Mouse (Mus musculus) embryo, embryonic 11.5 days (tissue): Measurements from ENCODE around the gene Ndufb8.

Source experiments
- DNase-seq: peaks from one replicate; pipeline ENCODE4 v3.0.0-alpha.2; 2012; ENCODE audit warnings: low read depth, low spot score

Gene Ndufb8

DNA sequence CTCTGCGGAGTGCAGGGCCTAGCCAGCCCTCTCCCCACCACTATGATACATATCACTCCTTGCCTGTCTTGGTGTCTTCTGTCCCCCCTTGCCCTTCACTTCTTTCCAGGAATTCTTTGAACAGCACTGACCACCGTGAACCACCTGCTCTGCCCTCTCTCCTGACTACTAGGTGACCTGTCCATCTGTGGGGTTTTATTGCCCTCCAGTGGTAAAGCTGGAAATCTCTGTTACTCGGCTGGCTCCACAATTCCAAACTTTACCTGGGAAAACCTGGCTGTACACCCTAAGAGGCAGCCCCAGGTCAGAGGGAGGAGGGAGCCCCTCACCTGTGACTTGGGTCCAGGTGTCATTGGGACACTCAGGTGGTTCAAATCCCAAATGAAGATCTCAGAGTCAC lies 19.9 kb downstream of the Ndufb8 start:
- no peak for DNase-seq

DNA sequence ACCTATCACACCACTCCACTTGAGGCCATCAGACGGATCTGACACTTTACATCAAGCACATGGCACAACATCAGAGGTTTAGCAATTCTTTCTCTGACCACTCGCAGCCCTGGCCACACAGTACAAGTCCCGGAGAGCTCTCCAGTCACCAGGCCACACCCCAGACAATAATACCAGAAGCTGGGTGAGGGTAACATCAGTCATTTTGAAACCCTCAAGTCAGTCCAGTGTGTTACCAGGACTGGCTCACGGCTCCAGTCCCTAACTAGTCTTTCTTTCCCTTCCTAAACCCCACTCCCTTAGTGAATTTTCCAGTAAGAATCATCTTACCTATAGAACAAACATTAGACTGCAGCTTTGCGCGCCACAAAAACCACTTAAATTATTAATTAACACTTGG lies 25.2 kb downstream of the Ndufb8 start:
- no peak for DNase-seq

DNA sequence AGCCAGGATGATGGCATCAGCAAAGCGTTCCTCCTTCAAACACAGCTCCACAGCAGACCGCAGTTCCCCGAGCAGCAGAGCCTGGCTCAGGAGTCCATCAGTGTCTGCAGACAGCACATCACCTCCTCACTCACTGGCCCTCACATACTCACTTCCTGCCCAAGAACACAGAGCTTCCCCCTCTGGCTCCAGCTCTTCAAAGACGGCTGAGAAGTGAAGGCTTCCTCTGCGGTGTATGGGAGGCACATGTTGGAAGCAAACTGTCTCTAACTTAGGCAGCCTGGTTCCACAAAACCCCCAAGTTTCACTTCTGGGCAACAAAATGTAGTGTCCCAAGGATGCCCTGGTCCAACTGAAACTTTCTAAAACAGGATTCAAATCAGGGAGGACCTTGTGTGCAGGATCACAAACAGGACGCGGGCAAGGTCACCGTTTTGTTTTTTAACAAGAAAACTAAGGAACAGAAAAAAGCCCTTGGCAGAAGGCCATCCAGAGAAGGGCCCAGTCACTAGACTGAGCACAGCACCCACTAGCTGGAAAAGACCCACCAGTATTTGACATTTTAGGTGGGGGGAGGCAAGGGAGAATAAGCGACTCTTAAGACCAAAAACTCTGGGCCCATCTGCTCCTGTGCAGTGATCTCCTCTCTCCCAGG lies 29.6 kb downstream of the Ndufb8 start:
- DNase-seq = no peak

DNA sequence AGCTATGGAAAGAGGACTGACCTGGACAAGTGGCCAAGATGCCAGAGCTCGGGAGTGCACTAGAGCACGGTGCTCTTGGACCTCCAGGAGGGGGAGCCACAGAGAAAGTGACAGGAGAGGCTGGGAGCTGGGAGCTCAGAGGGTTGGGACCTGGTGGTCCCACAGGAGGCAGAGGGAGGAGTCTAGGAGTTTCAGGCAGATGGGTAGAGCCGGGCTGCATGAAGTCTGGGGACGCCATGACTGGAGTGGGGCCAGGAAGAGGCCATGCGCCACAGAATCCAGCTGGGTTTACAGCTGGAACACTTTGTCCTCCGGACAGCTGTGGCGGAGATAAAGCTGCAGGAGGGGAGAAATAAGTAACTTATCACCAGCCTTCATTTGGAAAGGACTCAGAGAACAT lies 36.1 kb downstream of the Ndufb8 start:
- no peak for DNase-seq

DNA sequence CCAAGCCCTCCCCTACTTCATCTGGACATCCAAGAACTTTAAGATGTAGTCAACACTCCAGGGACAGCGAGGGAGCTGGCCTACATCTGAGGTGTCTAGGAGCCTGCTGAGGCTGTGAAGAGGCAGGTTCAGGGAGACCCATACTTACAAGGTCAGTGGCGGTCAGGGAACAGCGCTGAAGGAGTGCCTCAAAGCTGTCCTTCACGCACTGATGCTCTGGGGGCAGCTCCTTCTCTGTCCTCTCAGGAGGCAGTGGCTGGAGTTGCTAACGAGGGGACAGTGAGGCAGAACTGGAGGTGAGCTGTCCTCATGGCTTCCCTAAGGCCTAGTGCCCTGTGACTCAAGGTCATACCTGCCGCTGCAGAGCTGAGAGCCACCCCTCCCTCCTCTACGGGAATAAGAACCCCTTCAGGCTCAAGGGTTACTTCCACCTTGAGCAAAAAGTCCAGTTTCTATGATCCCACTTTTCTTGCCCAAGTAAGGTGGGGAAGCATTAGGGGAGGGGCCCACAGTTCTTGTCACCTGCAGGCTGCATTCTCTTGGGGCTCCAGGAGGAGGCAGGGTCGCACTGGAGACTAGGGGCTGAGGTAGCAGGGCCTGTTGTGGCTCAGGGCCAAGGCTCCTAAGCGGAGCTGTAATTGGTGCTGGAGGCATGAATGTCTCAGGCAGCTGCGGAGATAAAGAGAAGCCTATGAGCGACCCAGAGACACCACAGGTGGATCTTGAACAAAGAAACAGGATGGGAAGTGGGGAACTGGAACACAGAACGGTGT lies 37.1 kb downstream of the Ndufb8 start:
- DNase-seq = no peak

DNA sequence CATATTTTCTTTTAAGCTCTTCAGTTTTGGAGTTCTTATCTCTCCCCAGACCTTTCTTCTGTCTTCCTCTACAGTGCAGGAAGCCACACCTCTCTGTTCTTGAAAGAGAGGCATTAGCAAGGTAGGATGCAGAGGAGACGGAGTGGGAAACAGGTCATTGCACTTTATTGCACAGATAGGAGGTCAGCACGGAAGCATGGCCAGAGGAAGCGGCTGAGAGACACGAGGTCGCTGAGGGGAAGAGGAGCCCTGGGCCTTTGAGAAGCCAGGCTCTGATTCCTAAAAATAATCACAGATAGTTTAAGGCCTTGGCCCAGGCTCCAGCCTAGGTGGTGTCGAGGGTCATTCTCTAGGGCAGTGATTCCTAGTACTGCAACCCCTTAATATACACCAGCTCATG lies 39.5 kb downstream of the Ndufb8 start:
- DNase-seq = no peak

DNA sequence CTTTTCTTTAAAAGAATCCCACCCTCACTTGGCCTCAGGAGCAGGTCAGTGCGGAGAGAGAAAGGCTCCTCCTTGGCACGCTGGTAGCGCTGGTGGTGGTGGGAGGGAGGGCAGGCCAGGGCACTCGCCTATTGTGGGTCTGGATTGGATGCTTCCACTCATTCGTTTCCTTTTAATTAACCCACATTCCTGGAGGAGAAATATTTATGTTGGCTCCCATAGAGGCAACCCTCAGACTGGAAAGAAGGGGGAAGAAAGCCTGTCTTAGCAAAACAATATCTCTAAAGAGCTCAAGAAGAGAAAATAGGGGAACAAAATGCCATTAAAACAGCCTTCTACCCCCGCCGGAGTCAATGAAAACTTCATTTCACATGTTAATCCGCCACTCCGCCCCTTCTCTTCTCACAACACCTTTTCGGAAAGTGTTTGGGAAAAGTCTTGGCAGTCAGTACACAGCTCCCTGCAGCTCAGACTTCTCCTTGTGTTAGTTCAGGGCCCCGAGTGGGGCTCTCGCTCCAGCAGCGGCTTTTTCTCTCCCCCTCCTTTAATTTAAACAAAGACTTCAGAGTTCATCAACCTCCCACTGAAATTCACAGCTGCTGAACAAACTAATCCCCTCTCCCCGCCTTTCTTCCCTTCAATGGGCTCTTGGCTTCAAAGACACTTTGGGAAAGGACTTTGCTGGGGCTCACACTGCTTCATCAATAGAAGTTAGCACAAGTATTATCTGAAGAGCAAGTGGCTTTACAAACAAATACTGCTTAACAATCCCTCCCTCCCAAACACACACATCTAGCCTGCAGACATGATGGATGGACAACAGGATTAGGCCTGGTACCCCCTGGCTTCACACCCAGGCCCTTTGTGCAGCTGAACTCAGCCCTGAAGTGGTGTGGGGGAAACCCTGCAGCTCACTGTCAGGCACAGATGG lies 40.5 kb downstream of the Ndufb8 start:
- no peak for DNase-seq

DNA sequence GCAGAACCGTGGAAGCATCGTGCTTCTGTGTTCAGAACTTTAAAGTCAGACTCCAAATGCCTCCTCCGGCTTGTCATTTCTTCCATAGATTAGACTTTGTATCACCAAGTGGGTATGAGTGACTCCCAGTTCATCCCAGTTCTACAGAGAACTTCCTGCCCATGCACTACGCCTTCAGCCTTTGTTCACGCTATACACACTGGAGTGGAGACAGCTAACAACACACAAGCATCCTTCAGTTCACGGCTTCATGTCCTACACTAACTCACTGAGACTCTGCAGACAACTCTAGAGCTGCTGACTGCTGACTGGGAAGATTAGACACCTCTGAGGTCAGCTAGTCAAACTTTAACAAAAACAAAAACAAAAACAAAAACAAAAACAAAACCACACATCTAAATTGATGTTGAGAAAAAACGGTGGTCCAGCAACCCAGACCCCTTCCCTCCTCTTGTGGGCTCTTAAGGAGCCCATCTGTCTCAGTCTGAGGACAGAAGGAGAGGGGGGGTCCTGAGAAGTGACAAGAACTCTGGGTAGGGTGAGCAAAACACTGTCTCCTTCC lies 41.2 kb downstream of the Ndufb8 start:
- DNase-seq = no peak

DNA sequence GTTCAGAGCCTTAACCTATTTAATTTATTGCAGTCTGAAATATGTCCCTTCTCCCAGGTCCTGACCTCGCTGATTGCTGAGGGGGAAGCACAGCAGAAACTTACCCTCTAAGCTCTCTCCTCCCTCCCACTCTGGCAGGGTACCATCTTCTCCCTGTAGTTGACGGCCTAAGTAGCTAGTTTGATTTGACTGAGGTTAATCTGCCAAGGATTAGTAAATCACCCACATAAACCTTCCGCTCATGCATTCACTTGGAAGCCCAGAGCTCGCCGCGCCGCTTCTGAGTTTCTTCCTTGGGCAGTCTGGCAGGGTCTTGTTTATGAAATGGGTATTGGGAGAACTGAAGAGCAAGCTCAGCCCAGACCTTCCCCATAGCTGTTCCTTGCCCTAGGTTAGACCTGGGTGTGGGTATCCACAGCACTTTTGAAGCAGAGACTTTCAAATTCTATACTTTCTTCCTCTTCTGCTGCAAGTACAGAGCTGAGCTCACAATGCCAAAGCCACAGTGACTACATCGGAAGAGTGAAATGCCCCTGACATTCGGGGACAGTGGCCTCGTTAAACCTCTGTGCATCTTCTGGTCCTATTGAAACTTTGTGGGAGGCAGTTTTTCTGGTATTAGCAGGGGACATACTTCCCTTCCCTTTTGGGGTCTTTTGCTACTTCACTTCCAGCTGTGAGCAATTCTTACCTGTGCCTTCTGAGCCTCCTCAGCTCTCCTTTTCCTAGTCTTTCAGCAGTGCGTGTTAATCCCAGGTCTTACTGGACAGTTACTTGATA lies 42.0 kb downstream of the Ndufb8 start:
- no peak for DNase-seq

DNA sequence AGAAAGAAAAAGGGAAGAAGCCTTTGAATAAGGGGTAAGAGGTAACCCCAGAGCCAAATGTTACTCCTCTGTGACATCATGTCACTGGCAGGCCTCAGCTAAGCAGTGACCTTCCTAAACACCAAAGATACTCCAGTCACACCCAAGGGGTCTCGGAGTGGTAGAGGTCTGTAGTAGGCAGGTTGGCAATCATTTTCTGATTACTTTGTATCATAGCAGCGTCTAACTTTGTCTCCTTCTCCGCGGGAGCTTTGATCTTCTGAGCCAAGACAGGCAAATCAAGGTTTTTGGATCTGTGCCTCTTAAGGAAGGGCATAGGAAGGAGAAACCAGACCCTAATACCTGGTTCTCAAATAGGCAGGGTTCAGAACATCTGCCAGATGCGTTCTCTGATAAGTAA lies 42.6 kb downstream of the Ndufb8 start:
- no peak for DNase-seq

DNA sequence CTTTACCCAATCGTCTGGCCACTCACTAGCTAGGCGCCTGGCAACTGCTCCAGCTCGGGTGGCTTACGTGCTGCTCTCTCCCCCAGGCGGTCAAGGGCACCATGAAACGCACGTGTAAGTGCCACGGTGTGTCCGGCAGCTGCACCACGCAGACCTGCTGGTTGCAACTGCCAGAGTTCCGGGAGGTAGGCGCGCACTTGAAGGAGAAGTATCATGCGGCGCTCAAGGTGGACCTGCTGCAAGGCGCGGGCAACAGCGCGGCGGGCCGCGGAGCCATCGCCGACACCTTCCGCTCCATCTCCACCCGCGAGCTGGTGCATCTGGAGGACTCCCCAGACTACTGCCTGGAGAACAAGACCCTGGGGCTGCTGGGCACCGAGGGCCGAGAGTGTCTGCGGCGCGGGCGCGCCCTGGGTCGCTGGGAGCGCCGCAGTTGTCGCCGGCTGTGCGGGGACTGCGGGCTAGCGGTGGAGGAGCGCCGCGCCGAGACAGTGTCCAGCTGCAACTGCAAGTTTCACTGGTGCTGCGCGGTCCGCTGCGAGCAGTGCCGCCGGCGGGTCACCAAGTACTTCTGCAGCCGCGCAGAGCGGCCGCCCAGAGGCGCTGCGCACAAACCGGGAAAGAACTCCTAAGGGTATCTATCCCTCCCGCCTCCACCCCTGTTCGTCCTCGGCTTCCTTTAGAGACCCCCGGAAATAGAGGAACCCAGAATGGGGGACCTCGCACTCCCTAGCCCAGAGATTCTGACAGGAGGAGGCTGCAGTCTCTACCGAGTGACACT lies 43.6 kb downstream of the Ndufb8 start:
- DNase-seq = no peak

DNA sequence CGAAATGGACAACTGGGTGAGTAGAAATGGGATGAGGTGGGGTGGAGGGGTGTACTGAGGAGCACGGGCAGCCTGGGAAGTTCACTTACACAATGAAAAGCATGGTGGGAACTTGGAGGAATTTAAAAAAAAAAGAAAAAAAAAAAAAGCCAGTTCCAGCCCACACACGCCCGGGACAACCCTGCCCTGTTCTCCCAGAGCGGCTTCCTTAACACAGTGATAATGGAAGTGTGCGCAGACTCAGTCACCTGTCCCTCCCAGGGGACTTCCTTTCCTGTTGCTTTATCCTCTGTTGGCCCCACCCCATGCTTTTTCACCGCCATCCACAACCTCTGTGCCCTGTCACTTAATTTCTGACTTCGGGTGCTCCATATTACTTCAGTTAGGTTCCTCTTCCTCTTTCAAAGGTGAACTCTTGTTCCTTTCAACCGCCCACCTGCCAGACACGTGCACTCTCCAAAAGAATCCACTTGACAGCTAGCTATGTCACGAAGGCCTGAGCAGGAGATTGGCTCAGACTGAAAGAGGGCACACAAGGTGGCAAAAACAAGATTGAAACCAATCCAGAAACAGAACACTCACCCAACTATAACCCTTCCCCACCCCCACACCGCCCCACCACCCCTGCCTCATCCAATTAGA lies 44.6 kb downstream of the Ndufb8 start:
- DNase-seq = no peak

DNA sequence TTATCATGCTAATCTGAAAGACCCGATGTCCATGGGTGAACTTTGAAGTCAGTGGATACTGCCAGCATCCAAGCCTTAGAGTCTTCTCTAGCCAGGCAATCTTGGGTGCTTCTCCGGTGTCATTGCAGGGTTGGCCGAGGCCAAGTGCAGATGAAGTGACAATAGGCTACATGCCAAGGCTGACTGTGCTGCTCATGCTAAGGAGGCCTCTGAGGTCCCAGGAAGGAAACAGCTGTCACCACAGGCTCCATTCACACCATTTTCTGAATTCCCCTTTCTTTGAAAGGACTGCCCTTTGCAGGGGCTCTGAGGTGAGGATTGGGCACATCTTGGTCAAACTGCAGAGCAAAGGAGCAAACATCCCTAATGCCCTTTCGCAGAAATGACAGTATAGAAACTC lies 52.5 kb downstream of the Ndufb8 start:
- DNase-seq = no peak

DNA sequence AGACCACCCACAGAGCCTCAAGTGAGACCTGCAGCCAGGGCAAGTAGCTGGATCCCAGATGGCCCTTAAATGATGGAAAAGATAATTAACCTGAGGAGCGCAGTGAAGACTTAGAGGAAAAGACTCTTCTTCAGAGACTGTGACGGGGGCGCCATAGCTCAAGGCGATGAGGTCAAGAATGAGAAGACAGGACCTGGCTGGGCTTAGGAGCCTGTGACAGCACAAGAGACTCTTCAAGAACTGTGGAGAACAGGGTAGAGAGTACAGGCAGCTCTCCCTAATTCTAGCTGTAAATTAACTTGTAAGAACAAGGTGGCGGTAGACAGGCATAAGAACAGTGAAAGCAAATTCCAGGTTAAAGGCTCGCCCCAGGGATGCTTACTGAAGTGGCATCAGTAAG lies 53.3 kb downstream of the Ndufb8 start:
- no peak for DNase-seq

DNA sequence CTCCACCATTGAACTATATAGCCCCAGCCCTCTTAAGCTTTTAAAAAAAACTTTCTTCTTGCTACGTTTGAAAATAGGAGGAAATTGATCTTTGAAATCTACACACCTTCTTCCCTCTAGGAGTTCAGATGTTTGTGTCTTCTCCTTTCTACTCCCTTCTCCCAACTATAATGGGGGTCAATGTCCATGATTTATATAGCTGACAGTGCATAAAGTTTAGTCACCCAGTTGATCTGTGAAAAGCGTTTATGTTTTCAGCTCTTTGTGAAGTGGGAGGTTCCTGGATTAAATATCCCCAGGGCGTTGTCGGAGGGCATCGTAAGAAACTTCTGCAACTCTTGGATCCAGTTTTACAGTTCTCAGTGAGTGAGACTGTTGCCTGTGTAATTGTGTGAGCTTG lies 55.0 kb downstream of the Ndufb8 start:
- no peak for DNase-seq

DNA sequence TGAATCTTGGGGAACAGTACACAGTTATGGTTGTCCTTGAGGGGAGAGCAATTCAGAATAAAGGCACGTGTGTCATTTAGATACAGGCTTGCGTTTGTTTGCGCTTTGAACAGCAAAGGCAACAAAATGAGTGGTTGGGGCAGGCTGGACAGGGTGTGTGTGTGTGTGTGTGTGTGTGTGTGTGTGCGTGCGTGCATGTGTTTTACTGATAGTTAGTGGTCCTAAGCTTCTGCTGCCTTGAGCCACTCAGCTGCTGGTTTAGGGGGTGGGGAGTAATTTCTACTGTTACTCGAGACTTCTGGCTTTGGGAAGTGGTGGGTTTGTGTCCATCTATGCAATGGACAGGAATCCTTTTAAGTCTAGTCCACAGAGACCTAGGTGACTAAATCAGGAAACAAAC lies 56.3 kb downstream of the Ndufb8 start:
- DNase-seq = no peak
